Mouse (Mus musculus) heart, adult 8-10 months (tissue): ENCODE measurements around the gene Ripk3. TPM values are rescaled to one million over a fixed set of nuclear protein-coding genes. Genes with fewer than 3 reads are reported as not detected.

Experiments used
- DNase-seq: peaks from one replicate; pipeline ENCODE4 v3.0.0; 2022; ENCODE audit warnings: low spot score
- total RNA-seq, 4 experiments: library from RNA; stranded (reverse); gene quantifications; 2 replicates each; pipeline ENCODE4 v1.2.4; 2022

Gene Ripk3
- total RNA-seq, 4 experiments from 2014 or later = 2.2 to 6.2 (median 3.4) TPM

DNA sequence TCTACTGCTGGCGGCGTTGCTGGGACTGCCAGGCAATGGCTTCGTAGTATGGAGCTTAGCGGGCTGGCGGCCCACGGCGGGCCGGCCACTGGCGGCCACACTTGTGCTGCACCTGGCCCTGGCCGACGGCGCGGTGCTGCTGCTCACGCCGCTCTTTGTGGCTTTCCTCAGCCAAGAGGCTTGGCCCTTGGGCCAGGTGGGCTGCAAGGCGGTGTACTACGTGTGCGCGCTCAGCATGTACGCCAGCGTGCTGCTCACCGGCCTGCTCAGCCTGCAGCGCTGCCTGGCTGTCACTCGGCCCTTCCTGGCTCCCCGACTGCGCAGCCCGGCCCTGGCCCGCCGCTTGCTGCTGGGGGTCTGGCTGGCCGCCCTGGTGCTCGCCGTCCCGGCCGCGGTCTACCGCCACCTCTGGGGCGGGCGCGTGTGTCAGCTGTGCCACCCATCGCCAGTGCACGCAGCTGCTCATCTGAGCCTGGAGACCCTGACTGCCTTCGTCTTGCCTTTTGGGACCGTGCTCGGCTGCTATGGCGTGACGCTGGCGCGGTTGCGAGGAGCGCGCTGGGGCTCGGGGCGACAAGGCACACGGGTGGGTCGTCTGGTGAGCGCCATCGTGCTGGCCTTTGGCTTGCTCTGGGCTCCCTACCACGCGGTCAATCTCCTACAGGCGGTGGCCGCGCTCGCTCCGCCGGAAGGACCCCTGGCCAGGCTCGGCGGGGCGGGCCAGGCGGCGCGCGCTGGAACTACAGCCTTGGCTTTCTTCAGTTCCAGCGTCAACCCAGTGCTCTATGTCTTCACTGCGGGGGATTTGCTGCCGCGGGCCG, 26.5 kb downstream of the Ripk3 start:
- no peak for DNase-seq

DNA sequence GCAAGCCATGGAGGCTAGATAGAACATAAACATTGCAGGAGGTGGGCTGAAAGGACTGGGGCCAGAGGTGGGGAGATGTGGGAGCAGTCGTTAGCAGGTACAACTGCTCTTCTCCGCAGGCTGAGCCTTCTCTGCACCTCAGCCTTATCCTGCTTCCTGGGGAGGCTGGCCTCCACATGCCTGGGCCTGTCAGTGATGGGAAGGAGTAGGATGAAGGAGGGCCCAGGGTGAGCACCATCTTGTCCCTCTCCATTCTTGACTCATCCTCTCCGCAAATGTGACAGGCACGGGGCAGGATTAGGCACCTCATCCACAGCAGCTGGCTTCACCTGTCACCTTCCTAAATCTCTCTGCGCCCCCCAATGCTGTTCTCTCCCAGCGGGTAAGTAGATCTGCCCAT, 27.5 kb downstream of the Ripk3 start, which contains the start of gene Ltb4r2:
Gene Ltb4r2 (plus strand): TSS at position 266 of the 400 bp plus-strand sequence.
- no peak for DNase-seq

DNA sequence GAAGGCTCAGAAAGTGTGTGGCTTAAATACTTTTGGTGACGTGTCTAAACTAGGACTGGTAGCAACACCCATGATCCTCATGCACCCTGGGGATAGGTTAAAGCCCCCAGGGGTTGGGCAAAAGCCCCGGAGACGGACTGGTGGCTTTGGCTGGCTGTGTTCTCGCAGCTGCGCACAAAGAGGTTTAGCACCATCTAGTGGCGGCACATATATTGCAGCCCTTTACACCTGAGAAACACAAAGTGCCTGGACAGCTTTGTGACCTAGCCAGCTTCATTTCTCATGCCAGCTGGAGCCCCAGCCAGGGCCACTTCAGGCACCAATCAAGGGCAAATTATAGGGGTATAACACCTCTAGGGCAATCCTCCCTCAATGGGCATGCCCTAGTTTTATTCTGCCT, 28.5 kb downstream of the Ripk3 start:
- peak; percentile 89 for DNase-seq

DNA sequence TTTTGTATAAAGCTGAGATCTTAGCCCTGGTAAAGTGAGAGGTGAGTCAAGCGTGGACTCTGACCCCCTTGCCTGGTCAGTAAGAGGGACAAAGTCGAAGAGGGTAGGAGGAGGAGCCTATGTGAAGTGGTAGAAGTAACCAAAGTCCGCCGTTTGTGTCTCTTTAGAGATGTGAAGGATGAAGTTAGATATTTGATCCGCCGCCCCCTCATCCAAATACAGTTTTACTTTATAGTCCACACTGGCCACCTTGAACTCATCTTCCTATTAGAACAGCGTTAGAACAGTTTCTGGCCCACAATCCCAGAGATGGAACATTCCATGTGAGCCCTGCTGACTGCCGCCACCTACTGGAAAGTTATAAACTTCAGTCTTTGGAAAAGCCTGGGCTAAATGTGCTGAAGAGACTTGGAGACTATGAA, 30.3 kb downstream of the Ripk3 start, which contains the start of gene Cideb:
Gene Cideb (minus strand): TSS at position 96 of the 422 bp plus-strand sequence.
- no peak for DNase-seq

DNA sequence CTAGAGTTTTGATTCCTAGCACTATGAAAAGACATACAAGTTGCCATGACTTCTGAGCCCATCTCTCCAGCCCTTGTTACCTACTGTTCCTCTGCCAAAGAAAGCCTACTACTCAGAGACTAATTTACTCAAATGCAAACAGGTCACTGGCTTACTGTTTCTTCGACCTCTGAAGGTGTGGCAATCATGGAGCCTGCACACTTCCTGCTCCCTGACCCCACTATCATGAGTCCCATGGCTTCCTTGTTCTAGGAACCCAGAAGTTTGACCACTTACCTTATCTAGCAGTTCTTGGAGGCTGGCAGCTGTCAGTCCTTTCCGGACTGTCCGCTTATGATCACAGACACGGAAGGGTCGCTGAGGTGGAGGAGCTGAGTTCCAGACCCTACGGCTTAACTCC, 31.1 kb downstream of the Ripk3 start:
- no peak for DNase-seq

DNA sequence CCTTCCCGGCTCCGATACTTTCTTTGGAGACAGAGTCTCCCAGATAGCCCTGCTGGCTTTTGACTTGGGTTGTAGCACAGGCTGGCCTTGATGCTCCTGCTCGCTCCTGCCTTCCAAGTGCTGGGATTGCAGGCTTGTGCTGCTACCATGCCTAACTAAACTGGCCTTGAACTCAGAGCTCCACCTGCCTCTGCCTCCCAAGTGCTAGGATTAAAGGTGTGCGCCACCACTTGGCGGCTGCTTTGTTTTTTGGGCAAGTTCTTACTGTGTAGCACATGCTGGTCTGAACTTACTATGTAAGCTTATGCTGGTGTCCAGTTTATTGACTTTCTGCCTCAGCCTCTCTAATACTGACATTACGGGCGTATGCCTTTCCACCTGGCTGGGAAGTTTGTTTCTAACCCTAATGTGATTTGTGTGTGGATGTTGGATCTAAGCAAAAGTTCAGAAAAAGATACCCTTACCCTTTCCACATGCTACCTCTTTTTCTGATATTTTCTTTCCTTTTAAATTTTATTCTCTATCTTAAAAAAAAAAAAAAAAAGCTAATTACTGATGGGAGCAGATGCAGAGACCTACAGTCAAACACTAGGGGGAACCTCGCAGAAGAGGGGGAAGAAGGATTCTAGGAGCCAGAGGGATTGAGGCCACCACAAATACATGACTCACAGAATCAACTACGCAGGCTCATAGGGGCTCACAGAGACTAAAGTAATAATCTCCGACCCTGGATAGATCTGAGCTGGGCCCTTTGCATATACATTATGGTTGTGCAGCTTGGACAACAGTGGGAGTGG, 41.4 kb downstream of the Ripk3 start:
- DNase-seq = no peak

DNA sequence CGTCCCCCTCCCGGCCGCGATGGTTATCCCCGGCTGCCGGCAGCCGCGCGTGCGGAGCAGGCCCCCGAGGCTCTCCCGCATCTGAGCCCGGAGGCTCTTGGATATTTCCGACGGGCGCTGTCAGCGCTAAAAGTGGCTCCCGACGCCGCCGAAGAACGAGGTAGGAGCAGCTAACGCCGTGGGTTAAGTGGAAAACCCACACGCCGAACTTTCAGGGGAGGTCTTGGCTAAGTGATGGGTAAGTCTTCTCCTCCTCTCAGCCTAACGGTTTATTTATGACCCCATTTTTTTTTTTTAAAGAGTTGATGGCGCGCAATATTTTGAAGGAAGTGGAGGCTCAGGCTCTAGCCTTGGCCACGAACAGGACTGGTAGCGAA, 42.8 kb downstream of the Ripk3 start:
- DNase-seq = no peak

DNA sequence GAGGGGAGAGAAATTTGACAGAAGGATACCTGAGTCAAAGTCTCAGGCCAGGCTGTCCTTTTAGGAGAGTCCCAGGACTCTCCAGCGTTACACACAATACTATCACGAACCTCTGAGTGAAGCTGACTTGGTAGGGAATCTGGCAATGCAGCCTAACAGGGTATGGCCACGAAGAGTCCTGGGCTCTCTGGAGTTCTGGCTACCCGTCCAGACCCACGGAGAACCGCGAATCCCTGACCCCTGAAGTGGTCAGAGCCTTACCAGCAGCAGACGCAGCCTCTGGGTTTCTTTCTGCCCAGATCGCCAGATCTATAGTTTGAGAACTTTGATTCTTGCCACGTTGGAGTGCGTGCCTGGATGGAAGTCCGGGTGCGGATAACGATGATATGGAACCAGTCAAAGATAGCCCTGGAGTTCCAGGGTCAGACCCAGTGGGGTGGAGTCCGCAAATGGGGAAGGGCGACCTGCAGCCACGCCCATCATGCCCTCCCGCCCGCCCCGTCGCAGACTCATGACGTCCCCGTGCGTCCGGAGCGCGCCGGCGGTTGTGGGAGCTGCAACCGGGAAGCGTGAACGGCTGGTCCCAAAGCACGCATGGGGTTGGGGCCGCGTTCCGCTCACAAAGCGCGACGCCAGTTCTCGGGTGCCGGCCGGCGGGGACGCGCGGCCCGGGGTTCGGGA, 43.3 kb downstream of the Ripk3 start, which contains the start of the genes Dhrs1 and Nop9:
Gene Dhrs1 (minus strand): TSS at position 511 of the 681 bp plus-strand sequence.
Gene Nop9 (plus strand): TSS at position 514 of the 681 bp plus-strand sequence.
- DNase-seq = peak; percentile 87

DNA sequence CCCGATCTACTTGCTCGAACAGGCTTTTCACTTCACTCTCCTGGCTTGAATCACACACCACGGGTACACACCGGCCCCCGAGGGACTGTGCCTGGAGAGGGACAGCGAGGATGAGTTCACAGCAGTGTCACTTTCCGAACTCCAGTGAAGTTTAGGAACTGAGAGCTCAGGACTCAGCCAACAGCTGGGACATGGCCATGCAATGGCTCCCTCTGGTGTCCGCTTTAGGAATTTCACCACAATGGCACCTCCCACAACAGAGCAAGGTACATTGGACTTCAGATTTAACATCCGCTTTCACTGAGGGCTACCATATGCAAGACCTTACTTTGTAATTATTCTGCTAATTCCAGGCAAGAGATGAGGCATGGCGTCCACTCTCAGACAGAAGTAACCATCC, 45.0 kb downstream of the Ripk3 start:
- DNase-seq = peak; percentile 90

DNA sequence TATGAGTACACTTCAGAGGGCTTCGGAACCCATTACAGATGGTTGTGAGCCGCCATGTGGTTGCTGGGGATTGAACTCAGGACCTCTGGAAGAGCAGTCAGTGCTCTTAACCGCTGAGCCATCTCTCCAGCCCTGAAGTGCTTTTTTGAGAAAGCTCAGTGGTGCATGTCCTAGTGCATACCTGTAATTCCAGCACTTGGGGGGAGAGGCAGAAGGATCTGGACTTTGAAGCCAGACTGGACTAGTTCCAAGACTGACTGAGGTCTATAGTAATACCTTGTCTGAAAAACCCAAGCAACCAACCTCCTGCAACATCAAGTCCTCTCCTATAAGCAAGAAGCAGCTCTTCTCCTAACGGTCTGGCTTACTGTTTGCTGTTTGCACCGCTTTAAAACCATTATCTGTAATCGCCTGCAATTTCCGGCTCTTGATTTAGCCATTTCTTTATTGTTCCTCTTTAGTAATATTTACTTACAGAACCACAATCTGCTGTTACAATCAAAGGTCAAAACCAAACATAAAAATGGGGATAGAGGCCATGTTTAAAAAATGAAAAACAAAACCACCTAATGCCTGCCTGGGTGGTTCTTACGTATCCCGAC, 51.5 kb downstream of the Ripk3 start:
- DNase-seq = no peak

DNA sequence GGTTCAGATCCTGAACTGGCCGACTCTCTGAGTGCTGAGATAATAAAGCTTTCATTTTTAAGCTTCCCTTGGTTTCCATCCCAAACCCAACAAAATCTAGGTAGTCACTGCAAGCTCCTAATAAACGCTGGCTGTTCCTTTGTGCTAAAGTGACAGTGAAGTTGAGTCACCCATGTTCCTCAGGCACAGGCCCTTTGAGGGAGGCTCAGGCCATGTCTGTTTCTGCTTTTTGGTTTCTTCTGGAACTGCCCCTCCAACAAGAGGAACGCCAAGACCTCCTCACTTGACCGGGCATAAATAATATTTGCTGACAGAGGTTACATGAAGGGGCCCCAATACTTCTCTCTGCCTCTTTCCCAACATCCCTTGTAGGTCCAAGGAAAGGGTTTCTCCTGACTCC, 52.9 kb downstream of the Ripk3 start:
- DNase-seq = no peak

DNA sequence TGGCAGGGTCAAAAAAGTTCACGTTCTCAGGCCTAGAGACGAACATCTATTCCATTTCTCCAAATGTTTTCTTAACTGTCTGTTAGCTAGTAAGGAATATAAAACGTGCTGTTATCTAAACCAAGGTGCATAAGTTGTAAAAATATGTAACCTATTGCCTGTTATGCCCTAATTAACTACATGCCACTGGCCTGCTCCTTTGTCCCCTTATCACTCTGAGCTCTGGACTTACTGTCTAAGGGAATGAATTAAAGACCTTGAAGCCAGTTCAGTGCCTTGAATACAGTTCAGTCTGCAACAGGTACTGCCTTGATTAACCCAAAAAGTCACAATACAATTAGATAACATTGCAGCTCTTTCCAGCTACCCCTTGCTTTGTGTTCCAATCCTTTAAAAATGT, 53.3 kb downstream of the Ripk3 start:
- no peak for DNase-seq

Other genes starting within 250 kb of the Ripk3 start
- 10 to 100 TPM in 2 of 4 experiments, 1 to 10 TPM in 2; 6.6 to 12.5 (median 9.3) TPM for gene Pck2, start 248.6 kb downstream of the Ripk3 start, total RNA-seq
- gene Dcaf11, start 228.9 kb downstream of the Ripk3 start, total RNA-seq = 100 to 1,000 TPM; 161 to 180 (median 166) TPM
- not detected for gene A730061H03Rik, start 228.5 kb downstream of the Ripk3 start, total RNA-seq
- 100 to 1,000 TPM; 165 to 203 (median 175) TPM for gene Fitm1, start 213.2 kb downstream of the Ripk3 start, total RNA-seq
- gene Psme1, start 210.7 kb downstream of the Ripk3 start, total RNA-seq = 100 to 1,000 TPM; 273 to 297 (median 284) TPM
- gene Emc9, start 203.6 kb downstream of the Ripk3 start, total RNA-seq = 10 to 100 TPM; 65.0 to 75.0 (median 68.2) TPM
- 100 to 1,000 TPM in 3 of 4 experiments, 10 to 100 TPM in 1; 92.6 to 112 (median 108) TPM for gene Psme2, start 197.8 kb downstream of the Ripk3 start, total RNA-seq
- gene Rnf31, start 197.2 kb downstream of the Ripk3 start, total RNA-seq = 10 to 100 TPM; 23.9 to 29.1 (median 26.9) TPM
- gene Irf9, start 185.3 kb downstream of the Ripk3 start, total RNA-seq = 1 to 10 TPM; 7.2 to 8.9 (median 8.4) TPM
- gene Rec8, start 170.8 kb downstream of the Ripk3 start, total RNA-seq = 1 to 10 TPM in 1 of 4 experiments, under 1 TPM in 3; 0.53 to 1.4 (median 0.67) TPM
- 10 to 100 TPM; 58.2 to 75.2 (median 71.6) TPM for gene Ipo4, start 152.9 kb downstream of the Ripk3 start, total RNA-seq
- 1 to 10 TPM; 1.6 to 3.3 (median 2.6) TPM for gene Gm49378, start 151.0 kb downstream of the Ripk3 start, total RNA-seq
- gene Tm9sf1, start 145.1 kb downstream of the Ripk3 start, total RNA-seq = 10 to 100 TPM; 38.9 to 44.2 (median 40.8) TPM
- under 1 TPM; 0.44 to 0.88 (median 0.52) TPM for gene Tssk4, start 138.7 kb downstream of the Ripk3 start, total RNA-seq
- gene Mdp1, start 128.4 kb downstream of the Ripk3 start, total RNA-seq = 10 to 100 TPM; 46.2 to 64.1 (median 52.7) TPM
- 10 to 100 TPM in 1 of 4 experiments, 1 to 10 TPM in 3; 7.8 to 11.2 (median 8.9) TPM for gene Gmpr2, start 116.9 kb downstream of the Ripk3 start, total RNA-seq
- gene Nedd8, start 116.7 kb downstream of the Ripk3 start, total RNA-seq = 100 to 1,000 TPM; 245 to 279 (median 255) TPM
- gene Tinf2, start 107.0 kb downstream of the Ripk3 start, total RNA-seq = 10 to 100 TPM; 11.1 to 15.2 (median 13.3) TPM
- gene Tgm1, start 74.9 kb downstream of the Ripk3 start, total RNA-seq = under 1 TPM; 0.16 to 0.43 (median 0.27) TPM
- gene Rabggta, start 66.6 kb downstream of the Ripk3 start, total RNA-seq = 10 to 100 TPM; 13.3 to 14.6 (median 14.5) TPM
- gene Dhrs1, start 43.2 kb downstream of the Ripk3 start, total RNA-seq = 10 to 100 TPM; 38.3 to 46.8 (median 43.2) TPM
- gene Nop9, start 43.2 kb downstream of the Ripk3 start, total RNA-seq = 10 to 100 TPM in 3 of 4 experiments, 1 to 10 TPM in 1; 9.6 to 13.2 (median 11.0) TPM
- gene Cideb, start 30.4 kb downstream of the Ripk3 start, total RNA-seq = 1 to 10 TPM in 3 of 4 experiments, under 1 TPM in 1; 0.95 to 1.9 (median 1.4) TPM
- under 1 TPM; 0.06 to 0.19 (median 0.13) TPM for gene Ltb4r2, start 27.4 kb downstream of the Ripk3 start, total RNA-seq
- under 1 TPM in 3 of 4 experiments, not detected in 1; 0.19 to 0.49 (median 0.26) TPM for gene Ltb4r1, start 22.9 kb downstream of the Ripk3 start, total RNA-seq
- gene Adcy4, start 4.8 kb downstream of the Ripk3 start, total RNA-seq = 10 to 100 TPM; 13.0 to 22.0 (median 16.4) TPM
- 1 to 10 TPM; 3.3 to 4.2 (median 3.7) TPM for gene Nfatc4, start 34.3 kb upstream of the Ripk3 start, total RNA-seq
- gene Nynrin, start 65.1 kb upstream of the Ripk3 start, total RNA-seq = 10 to 100 TPM in 1 of 4 experiments, 1 to 10 TPM in 3; 4.4 to 11.5 (median 6.2) TPM
- gene Cbln3, start 95.5 kb upstream of the Ripk3 start, total RNA-seq = under 1 TPM in 1 of 4 experiments, not detected in 3; 0.06 TPM
- 10 to 100 TPM in 2 of 4 experiments, 1 to 10 TPM in 2; 8.1 to 11.7 (median 10.3) TPM for gene Khnyn, start 96.1 kb upstream of the Ripk3 start, total RNA-seq
- 100 to 1,000 TPM; 120 to 148 (median 130) TPM for gene Sdr39u1, start 111.4 kb upstream of the Ripk3 start, total RNA-seq
- 1 to 10 TPM in 2 of 4 experiments, under 1 TPM in 2; 0.57 to 1.2 (median 0.99) TPM for gene Cma1, start 155.8 kb upstream of the Ripk3 start, total RNA-seq
- not detected for gene Cma2, start 162.1 kb upstream of the Ripk3 start, total RNA-seq
- gene Mcpt1, start 229.1 kb upstream of the Ripk3 start, total RNA-seq = not detected
- gene Mcpt9, start 241.6 kb upstream of the Ripk3 start, total RNA-seq = not detected